Mouse (Mus musculus): ENCODE measurements around the gene Hexdc. TPM values are rescaled to one million over a fixed set of nuclear protein-coding genes. Genes with fewer than 3 reads are reported as not detected.

Hexdc gene
- polyA plus RNA-seq, 1 experiment from 2014 or later = 37.9 TPM

GRCm38 (mm10) chr11:121219776-121220175, 15.5 kb downstream of the Hexdc start:
- Histone ChIP-seq H3K4me3 (ENCODE audit: low read length) (no peak overlapping the region), H3K9ac (ENCODE audit: low read depth, low read length) (no peak overlapping the region), H3K9me3 (ENCODE audit: control insufficient read depth, low read length) (no peaks in the 10 kb centered on the region), H3K27me3 (replicated peaks; ENCODE audit: control insufficient read depth, insufficient read depth, low read length) (no peaks in the 10 kb centered on the region), H3K4me1 (ENCODE audit: control insufficient read depth, insufficient read depth, low read depth, low read length) (no peaks in the 10 kb centered on the region), H3K27ac (ENCODE audit: low read depth, low read length) (no peak overlapping the region), H3K4me2 (ENCODE audit: low read length) (no peak overlapping the region), H3K36me3 (ENCODE audit: control insufficient read depth, insufficient read depth, low read length) (peaks cover 32% of the 10 kb centered on the region)
- WGBS = 88% methylated on average over 11 of the region's 11 CpGs
- ATAC-seq = no peak

- Histone ChIP-seq H3K27me3 (replicated peaks; ENCODE audit: control insufficient read depth, insufficient read depth, low read length) (no peaks in the 10 kb centered on the region), H3K4me1 (ENCODE audit: control insufficient read depth, insufficient read depth, low read depth, low read length) (no peaks in the 10 kb centered on the region), H3K27ac (ENCODE audit: low read depth, low read length) (no peak overlapping the region), H3K9ac (ENCODE audit: low read depth, low read length) (no peak overlapping the region), H3K36me3 (ENCODE audit: control insufficient read depth, insufficient read depth, low read length) (peaks cover 32% of the 10 kb centered on the region), H3K9me3 (ENCODE audit: control insufficient read depth, low read length) (no peaks in the 10 kb centered on the region), H3K4me3 (ENCODE audit: low read length) (no peak overlapping the region), H3K4me2 (ENCODE audit: low read length) (no peak overlapping the region)
- WGBS = 90% methylated on average over 5 of the region's 5 CpGs
- no peak for ATAC-seq
Observed at GRCm38 (mm10) chr11:121220771-121221170, 16.5 kb downstream of the Hexdc start.

- Histone ChIP-seq H3K9me3 (ENCODE audit: control insufficient read depth, low read length) (no peaks in the 10 kb centered on the region), H3K36me3 (ENCODE audit: control insufficient read depth, insufficient read depth, low read length) (peaks cover 32% of the 10 kb centered on the region), H3K9ac (ENCODE audit: low read depth, low read length) (no peak overlapping the region), H3K4me3 (ENCODE audit: low read length) (no peak overlapping the region), H3K27me3 (replicated peaks; ENCODE audit: control insufficient read depth, insufficient read depth, low read length) (no peaks in the 10 kb centered on the region), H3K4me1 (ENCODE audit: control insufficient read depth, insufficient read depth, low read depth, low read length) (no peaks in the 10 kb centered on the region), H3K4me2 (ENCODE audit: low read length) (no peak overlapping the region), H3K27ac (ENCODE audit: low read depth, low read length) (no peak overlapping the region)
- no peak for ATAC-seq
- WGBS = 91% methylated on average over 6 of the region's 6 CpGs
Observed at GRCm38 (mm10) chr11:121221321-121222010, 17.2 kb downstream of the Hexdc start.

DNA sequence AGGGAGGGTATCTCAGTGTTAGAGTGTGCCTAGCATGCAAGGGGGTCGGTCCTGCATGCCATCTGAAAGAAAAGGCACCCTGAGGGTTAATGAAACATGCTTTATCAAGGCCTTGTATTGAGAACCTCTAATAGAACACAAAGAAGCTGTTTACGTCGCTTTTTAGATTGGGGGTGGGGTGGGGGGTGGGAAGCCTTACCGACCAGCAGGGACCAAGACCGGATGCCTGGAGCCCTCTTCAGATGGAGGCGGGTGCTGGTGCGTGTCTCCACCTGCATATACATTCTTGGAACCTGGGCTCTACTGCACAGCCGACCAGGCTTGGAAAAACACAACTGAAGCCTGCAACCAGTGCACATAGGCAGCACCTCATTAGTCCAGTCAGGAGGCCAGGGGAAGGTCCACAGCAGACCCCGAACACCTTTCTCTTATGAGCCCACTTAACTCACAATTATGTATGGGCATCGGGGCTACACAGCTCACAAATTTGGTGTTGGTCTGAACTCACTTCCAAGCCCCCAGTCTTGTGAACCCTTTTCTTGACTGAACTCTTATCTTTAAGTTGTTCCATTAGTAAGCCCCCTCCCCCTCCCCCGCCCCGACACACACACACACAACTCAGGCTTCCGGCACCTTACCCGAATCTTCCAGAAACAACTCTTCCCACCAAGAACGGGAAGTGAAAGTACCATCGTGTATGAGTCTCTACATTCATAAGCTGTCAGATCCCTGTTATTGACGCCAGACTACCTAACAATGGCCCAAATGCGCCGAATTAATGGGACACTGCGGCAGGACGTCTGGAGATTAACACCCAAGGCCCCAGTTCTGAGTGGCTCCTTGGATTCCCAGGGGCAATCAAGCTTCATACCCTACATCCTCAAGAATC, 24.1 kb downstream of the Hexdc start:
- WGBS = 25% methylated on average over 21 of the region's 21 CpGs
- H3K9ac ChIP-seq (ENCODE audit: low read depth, low read length) = peak overlapping the region; percentile 74
- ATAC-seq = 0 out of 2 replicates have a peak, but pooled peaks have one; percentile 7

DNA sequence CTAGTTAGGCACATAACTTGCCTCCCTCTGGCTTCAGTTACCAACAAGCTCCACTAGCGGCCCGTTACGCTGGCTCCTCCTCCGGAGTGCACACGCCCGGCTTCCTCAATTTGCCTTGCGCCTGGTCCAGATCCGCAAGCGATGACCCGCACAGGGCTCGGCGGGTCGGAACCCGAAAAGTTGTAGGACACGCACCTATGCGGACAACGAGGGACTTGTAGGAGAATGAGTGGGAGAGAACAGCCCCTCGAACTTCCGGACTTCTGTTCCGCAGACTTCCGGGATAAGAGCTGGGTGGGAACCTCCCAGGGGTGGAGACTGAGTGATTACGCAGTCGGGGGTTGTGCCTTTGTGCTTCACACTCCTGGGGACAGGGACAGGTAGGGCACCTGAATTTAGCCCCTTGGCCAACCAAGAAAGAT, 24.8 kb downstream of the Hexdc start, which contains the start of gene Cybc1:
TSS of gene Cybc1 (minus strand) at position 305 of the 422 bp plus-strand sequence.
- Histone ChIP-seq H3K9ac (ENCODE audit: low read depth, low read length) (peak within 1 kb of the TSS; percentile 74), H3K4me2 (ENCODE audit: low read length) (peak within 1 kb of the TSS; percentile 90), H3K36me3 (ENCODE audit: control insufficient read depth, insufficient read depth, low read length) (peaks cover 6% of the 10 kb centered on the region), H3K27me3 (replicated peaks; ENCODE audit: control insufficient read depth, insufficient read depth, low read length) (no peaks in the 10 kb centered on the region), H3K9me3 (ENCODE audit: control insufficient read depth, low read length) (no peaks in the 10 kb centered on the region), H3K4me1 (ENCODE audit: control insufficient read depth, insufficient read depth, low read depth, low read length) (peaks cover 17% of the 10 kb centered on the region), H3K27ac (ENCODE audit: low read depth, low read length) (peak within 1 kb of the TSS; percentile 55), H3K4me3 (ENCODE audit: low read length) (peak within 1 kb of the TSS; percentile 74)
- peak; percentile 89 for ATAC-seq
- 0% methylated on average over 23 of the region's 23 CpGs for WGBS

More for the DNA sequence above, 24.1 kb downstream of the Hexdc start:
- no peaks in the 10 kb centered on the region for H3K27me3 ChIP-seq (replicated peaks; ENCODE audit: control insufficient read depth, insufficient read depth, low read length)
- peak overlapping the region; percentile 55 for H3K27ac ChIP-seq (ENCODE audit: low read depth, low read length)
- no peaks in the 10 kb centered on the region for H3K9me3 ChIP-seq (ENCODE audit: control insufficient read depth, low read length)
- peaks cover 13% of the 10 kb centered on the region for H3K36me3 ChIP-seq (ENCODE audit: control insufficient read depth, insufficient read depth, low read length)
- peak overlapping the region; percentile 74 for H3K4me3 ChIP-seq (ENCODE audit: low read length)
- H3K4me2 ChIP-seq (ENCODE audit: low read length) = peak overlapping the region; percentile 90
- peaks cover 17% of the 10 kb centered on the region for H3K4me1 ChIP-seq (ENCODE audit: control insufficient read depth, insufficient read depth, low read depth, low read length)

DNA sequence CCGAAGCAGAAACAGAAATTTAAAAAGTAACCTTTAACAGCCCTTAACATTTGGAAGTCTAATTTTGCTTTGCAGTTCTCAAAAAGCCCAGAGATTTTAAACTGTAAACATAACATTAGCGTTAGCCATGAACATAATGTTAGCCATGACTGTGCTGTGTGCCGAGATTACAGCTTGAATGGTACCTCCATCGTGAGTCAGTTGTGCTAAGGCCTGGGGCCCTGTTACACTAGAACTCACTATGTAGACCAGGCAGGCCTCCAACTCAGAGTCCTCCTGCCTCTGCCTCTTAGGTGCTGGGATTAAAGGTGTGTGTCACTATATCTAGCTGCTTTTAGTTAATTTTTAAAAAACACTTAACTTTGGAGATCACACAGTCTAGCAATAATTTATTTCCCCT, 27.0 kb downstream of the Hexdc start:
- WGBS = 83% methylated on average over 4 of the region's 4 CpGs
- no peaks in the 10 kb centered on the region for H3K27me3 ChIP-seq (replicated peaks; ENCODE audit: control insufficient read depth, insufficient read depth, low read length)

DNA sequence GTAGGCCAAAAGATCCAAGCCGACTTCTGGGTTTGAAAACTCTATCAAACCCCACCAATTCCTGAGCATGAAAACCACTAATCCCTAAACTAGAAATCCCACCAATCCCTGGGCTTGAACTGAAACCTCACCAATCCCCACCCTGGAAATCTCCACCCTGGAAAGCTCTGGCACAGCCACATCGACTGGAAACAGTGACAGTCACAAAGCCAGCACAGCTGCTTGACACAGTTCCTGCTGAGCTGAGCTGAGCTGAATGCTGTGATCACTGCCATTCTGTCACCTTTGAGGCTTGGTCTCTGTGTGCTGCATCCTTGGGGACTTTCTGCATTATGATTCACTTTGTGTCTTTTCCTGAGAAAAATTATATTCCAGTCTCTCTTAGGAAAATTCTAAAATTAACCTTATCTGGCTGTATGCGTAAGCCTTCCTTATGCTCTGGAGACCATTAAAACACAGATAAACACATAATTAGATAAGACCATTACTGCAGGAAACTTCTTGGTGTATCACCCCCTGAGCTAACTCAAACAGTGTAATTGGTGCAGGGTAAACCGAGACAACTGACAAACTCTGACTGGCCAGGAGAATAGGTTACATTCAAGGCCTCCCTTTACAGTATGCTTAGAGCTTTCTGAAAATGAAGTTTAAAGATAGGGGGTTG, 27.5 kb downstream of the Hexdc start:
- 54% methylated on average over 4 of the region's 4 CpGs for WGBS
- Histone ChIP-seq H3K4me1 (ENCODE audit: control insufficient read depth, insufficient read depth, low read depth, low read length) (peaks cover 20% of the 10 kb centered on the region), H3K9me3 (ENCODE audit: control insufficient read depth, low read length) (no peaks in the 10 kb centered on the region), H3K4me2 (ENCODE audit: low read length) (no peak overlapping the region), H3K27ac (ENCODE audit: low read depth, low read length) (no peak overlapping the region), H3K4me3 (ENCODE audit: low read length) (no peak overlapping the region), H3K36me3 (ENCODE audit: control insufficient read depth, insufficient read depth, low read length) (no peaks in the 10 kb centered on the region), H3K27me3 (replicated peaks; ENCODE audit: control insufficient read depth, insufficient read depth, low read length) (no peaks in the 10 kb centered on the region), H3K9ac (ENCODE audit: low read depth, low read length) (no peak overlapping the region)
- no peak for ATAC-seq

More for the DNA sequence above, 27.0 kb downstream of the Hexdc start:
- Histone ChIP-seq H3K27ac (ENCODE audit: low read depth, low read length) (no peak overlapping the region), H3K4me2 (ENCODE audit: low read length) (no peak overlapping the region), H3K9ac (ENCODE audit: low read depth, low read length) (no peak overlapping the region), H3K4me1 (ENCODE audit: control insufficient read depth, insufficient read depth, low read depth, low read length) (peaks cover 18% of the 10 kb centered on the region), H3K36me3 (ENCODE audit: control insufficient read depth, insufficient read depth, low read length) (no peaks in the 10 kb centered on the region; the same call in 1 of the 2 replicates), H3K9me3 (ENCODE audit: control insufficient read depth, low read length) (no peaks in the 10 kb centered on the region), H3K4me3 (ENCODE audit: low read length) (no peak overlapping the region)
- no peak for ATAC-seq

GRCm38 (mm10) chr11:121232706-121233105, 28.5 kb downstream of the Hexdc start:
- Histone ChIP-seq H3K27me3 (replicated peaks; ENCODE audit: control insufficient read depth, insufficient read depth, low read length) (no peaks in the 10 kb centered on the region), H3K9me3 (ENCODE audit: control insufficient read depth, low read length) (no peaks in the 10 kb centered on the region), H3K4me3 (ENCODE audit: low read length) (no peak overlapping the region), H3K4me2 (ENCODE audit: low read length) (no peak overlapping the region), H3K4me1 (ENCODE audit: control insufficient read depth, insufficient read depth, low read depth, low read length) (peaks cover 12% of the 10 kb centered on the region), H3K27ac (ENCODE audit: low read depth, low read length) (no peak overlapping the region), H3K9ac (ENCODE audit: low read depth, low read length) (no peak overlapping the region), H3K36me3 (ENCODE audit: control insufficient read depth, insufficient read depth, low read length) (no peaks in the 10 kb centered on the region)
- ATAC-seq = no peak
- WGBS = 41% methylated on average over 4 of the region's 4 CpGs

Measured in hindbrain, embryonic 16.5 days (tissue).